Mouse (Mus musculus): ENCODE measurements around the gene Zwilch.

GRCm38 (mm10) chr9:64094083-64094482, 78.8 kb downstream of the Zwilch start:
- no peak for TF ChIP-seq EP300 (optimal IDR thresholded peaks at IDR 0.05)
- TF ChIP-seq CTCF (IDR thresholded peaks at IDR 0.05; ENCODE audit: low read depth), result no peak

Data from stomach, postnatal 0 days (tissue).